Mouse (Mus musculus): ENCODE data around the gene Atad1. TPM values are rescaled to one million over a fixed set of nuclear protein-coding genes. Genes with fewer than 3 reads are reported as not detected.
"Not testable (repeated sequence)": the region's sequence is repeated elsewhere in the genome, so short reads cannot be mapped to it uniquely, and the experiment has no call there.

The Atad1 gene
- total RNA-seq (2014; rRNA removed) (89.3 and 147 TPM in 2 replicates), polyA plus RNA-seq (2015; fragmentation: Nextera tagmentation; extraction: Ambion mirVana) (107 and 108 TPM in 2 replicates)

DNA sequence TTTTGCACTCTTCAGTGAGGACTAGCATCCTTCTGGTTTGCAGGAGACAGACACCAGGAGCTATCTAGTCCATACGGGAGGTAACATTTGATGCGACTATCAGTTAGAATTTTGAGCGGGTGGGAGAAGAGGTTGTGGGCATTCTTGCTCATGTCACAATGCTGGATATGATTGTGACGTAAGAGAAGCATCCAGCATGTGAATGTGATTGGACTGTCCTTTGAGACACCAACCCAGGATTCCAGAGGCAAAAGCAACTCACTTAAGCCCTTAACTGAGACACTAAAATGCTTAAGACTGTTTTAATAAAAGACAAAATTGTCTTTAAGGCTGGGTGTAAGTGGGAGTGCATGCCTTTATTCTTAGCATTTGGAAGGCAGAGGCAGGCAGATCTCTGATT, at the start of gene Atad1:
TSS of gene Atad1 (minus strand) at position 101 of the 400 bp plus-strand sequence.
- ATAC-seq (ENCODE audit: low FRiP score) (no peak), DNase-seq (ENCODE audit: low spot score) (no peak)
- H3K9ac ChIP-seq (replicated peaks; ENCODE audit: low read length, poor library complexity, severe bottlenecking), result no peak within 1 kb of the TSS
- H3K4me2 ChIP-seq (ENCODE audit: low read depth, low read length, poor library complexity, severe bottlenecking), result no peak within 1 kb of the TSS
- 93% methylated on average over 4 of the region's 4 CpGs for whole genome bisulfite sequencing
- TF ChIP-seq CTCF (IDR thresholded peaks at IDR 0.05), result no peak
- H3K9me3 ChIP-seq (ENCODE audit: low read length), result no peaks in the 10 kb centered on the region
- H3K4me1 ChIP-seq (ENCODE audit: insufficient read depth, low read length), result no peaks in the 10 kb centered on the region
- H3K36me3 ChIP-seq (ENCODE audit: insufficient read depth, low read length), result no peaks in the 10 kb centered on the region
- H3K4me3 ChIP-seq (ENCODE audit: low read depth, low read length), result no peak within 1 kb of the TSS
- no peaks in the 10 kb centered on the region for H3K27me3 ChIP-seq (ENCODE audit: insufficient read depth, low read length)
- no peak within 1 kb of the TSS for H3K27ac ChIP-seq (ENCODE audit: low read depth, low read length)

DNA sequence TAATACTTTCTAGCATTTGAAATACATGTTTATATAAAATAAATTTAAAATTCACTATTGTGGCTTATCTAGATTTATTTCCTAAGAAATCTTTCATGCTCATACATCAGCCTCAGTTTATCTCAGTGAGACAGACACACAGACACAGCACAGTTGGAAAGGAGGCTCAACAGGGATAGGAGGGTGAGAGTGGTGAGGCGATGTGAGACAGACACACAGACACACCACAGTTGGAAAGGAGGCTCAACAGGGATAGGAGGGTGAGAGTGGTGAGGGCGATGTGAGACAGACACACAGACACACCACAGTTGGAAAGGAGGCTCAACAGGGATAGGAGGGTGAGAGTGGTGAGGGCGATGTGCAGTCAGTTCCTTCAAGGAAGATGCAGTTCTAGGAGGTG, 48.4 kb upstream of the Atad1 start:
- 92% methylated on average over 3 of the region's 3 CpGs for WGBS
- not testable (repeated sequence) for H3K27ac ChIP-seq (ENCODE audit: low read depth, low read length); H3K4me3 ChIP-seq (ENCODE audit: low read depth, low read length); H3K9me3 ChIP-seq (ENCODE audit: low read length); H3K9ac ChIP-seq (replicated peaks; ENCODE audit: low read length, poor library complexity, severe bottlenecking); H3K4me1 ChIP-seq (ENCODE audit: insufficient read depth, low read length); DNase-seq (ENCODE audit: low spot score); H3K4me2 ChIP-seq (ENCODE audit: low read depth, low read length, poor library complexity, severe bottlenecking); H3K36me3 ChIP-seq (ENCODE audit: insufficient read depth, low read length); ATAC-seq (ENCODE audit: low FRiP score); H3K27me3 ChIP-seq (ENCODE audit: insufficient read depth, low read length)

DNA sequence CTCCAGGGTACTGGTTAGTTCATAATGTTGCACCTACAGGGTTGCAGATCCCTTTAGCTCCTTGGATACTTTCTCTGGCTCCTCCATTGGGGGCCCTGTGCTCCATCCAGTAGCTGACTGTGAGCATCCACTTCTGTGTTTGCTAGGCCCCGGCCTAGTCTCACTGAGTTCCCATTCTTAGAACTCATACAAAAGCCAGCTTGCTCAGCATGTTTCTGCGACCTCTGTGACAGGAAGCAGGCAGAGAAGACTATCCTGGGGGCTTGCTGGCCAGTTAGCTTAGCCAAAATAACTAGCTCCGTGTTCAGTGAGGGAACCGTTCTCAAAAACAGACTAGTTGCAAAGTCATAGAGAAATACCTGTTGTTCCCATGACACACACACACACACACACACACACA, 47.8 kb upstream of the Atad1 start:
- H3K27me3 ChIP-seq (ENCODE audit: insufficient read depth, low read length); H3K4me3 ChIP-seq (ENCODE audit: low read depth, low read length); H3K4me2 ChIP-seq (ENCODE audit: low read depth, low read length, poor library complexity, severe bottlenecking); DNase-seq (ENCODE audit: low spot score); H3K9ac ChIP-seq (replicated peaks; ENCODE audit: low read length, poor library complexity, severe bottlenecking); H3K27ac ChIP-seq (ENCODE audit: low read depth, low read length); H3K9me3 ChIP-seq (ENCODE audit: low read length); H3K36me3 ChIP-seq (ENCODE audit: insufficient read depth, low read length); ATAC-seq (ENCODE audit: low FRiP score); H3K4me1 ChIP-seq (ENCODE audit: insufficient read depth, low read length): not testable (repeated sequence)
- 33% methylated on average over 4 of the region's 4 CpGs for WGBS

DNA sequence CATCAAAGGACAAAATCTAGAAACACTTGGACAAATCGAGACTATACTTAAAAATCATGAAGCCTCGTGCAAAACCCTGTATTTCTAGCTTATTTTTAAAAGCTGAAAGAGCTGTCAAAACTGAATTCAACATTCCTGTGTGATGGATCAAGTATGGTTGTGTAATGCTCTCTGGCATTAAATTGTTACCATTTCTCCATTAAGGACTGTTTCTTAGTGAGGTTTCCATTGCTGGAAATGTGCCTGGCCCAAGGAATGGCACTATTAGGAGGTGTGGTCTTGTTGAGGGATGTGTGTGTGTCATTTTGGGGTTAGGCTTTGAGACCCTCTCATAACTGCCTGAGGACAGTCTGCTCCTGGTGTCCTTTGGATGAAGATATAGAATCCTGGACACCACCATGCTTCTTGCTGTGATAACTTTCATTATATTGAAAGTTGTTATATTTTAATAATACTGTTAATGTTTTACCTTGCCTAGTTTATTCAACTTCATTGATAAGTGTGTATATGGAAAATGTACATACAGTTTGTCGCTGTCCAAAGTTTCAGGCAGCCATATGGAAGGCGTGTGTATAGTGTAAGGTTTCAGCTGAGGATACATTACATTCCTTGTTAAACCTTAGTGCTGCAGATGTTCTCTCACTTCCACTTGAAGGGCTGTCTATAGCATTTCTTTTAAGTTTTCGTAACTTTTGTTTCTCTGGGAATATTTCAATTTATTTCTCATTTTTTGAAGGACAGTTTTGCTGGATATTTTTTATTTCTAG, 41.9 kb upstream of the Atad1 start:
- no peak overlapping the region for H3K9ac ChIP-seq (replicated peaks; ENCODE audit: low read length, poor library complexity, severe bottlenecking)
- H3K9me3 ChIP-seq (ENCODE audit: low read length), result no peaks in the 10 kb centered on the region
- ATAC-seq (ENCODE audit: low FRiP score), result no peak
- no peak overlapping the region for H3K4me3 ChIP-seq (ENCODE audit: low read depth, low read length)
- TF ChIP-seq CTCF (IDR thresholded peaks at IDR 0.05), result no peak
- H3K27me3 ChIP-seq (ENCODE audit: insufficient read depth, low read length), result no peaks in the 10 kb centered on the region
- no peak overlapping the region for H3K4me2 ChIP-seq (ENCODE audit: low read depth, low read length, poor library complexity, severe bottlenecking)
- no peak overlapping the region for H3K27ac ChIP-seq (ENCODE audit: low read depth, low read length)
- no peaks in the 10 kb centered on the region for H3K4me1 ChIP-seq (ENCODE audit: insufficient read depth, low read length)
- 89% methylated on average over 5 of the region's 5 CpGs for WGBS
- H3K36me3 ChIP-seq (ENCODE audit: insufficient read depth, low read length), result no peaks in the 10 kb centered on the region
- no peak for DNase-seq (ENCODE audit: low spot score)

DNA sequence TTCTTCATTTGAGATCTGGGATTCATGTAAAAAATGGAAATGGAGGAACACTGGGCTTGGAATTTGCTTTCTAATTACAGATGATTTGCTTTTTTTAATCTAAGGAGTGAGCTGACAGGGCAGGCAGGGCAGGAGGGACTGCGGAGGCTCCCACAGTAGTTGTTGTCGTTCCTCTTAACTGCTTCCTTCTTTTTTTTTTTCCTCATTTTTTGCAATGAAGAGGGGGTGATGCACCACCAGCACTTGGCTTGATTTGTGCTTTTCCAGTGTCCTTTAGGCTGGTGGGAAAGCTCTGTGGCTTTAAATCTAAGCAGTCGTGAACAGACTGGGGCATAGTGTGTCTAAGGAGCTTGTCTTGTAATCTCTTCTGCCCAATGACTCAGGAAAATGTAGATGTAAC, 39.5 kb upstream of the Atad1 start:
- H3K4me3 ChIP-seq (ENCODE audit: low read depth, low read length), result no peak overlapping the region
- ATAC-seq (ENCODE audit: low FRiP score) (no peak), DNase-seq (ENCODE audit: low spot score) (no peak)
- H3K4me2 ChIP-seq (ENCODE audit: low read depth, low read length, poor library complexity, severe bottlenecking), result no peak overlapping the region
- H3K4me1 ChIP-seq (ENCODE audit: insufficient read depth, low read length), result no peaks in the 10 kb centered on the region
- H3K27me3 ChIP-seq (ENCODE audit: insufficient read depth, low read length), result no peaks in the 10 kb centered on the region
- no peak for TF ChIP-seq CTCF (IDR thresholded peaks at IDR 0.05)
- 59% methylated on average over 3 of the region's 3 CpGs for WGBS
- H3K36me3 ChIP-seq (ENCODE audit: insufficient read depth, low read length), result no peaks in the 10 kb centered on the region
- no peak overlapping the region for H3K9ac ChIP-seq (replicated peaks; ENCODE audit: low read length, poor library complexity, severe bottlenecking)
- no peak overlapping the region for H3K27ac ChIP-seq (ENCODE audit: low read depth, low read length)
- H3K9me3 ChIP-seq (ENCODE audit: low read length), result no peaks in the 10 kb centered on the region

DNA sequence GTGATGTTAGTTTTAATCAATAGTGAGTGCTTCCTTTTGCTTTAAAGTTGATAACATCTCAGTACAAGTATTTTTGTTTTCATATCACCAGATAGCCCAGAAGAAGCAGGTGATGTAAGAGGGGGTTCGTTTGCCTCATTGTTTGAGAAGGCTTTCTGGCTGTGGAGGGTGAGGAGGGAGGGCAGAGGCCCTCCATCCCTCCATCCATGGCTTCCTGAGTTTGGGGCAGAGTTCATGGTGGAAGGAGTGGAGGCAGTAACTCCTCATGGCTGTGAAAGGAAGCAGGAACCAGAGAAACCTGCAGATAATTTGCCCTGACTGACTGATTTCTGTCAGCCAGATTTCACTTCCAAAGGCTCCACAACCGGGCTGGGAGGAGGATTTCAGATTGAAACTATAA, 38.8 kb upstream of the Atad1 start:
- Histone ChIP-seq H3K27me3 (ENCODE audit: insufficient read depth, low read length) (no peaks in the 10 kb centered on the region), H3K27ac (ENCODE audit: low read depth, low read length) (no peak overlapping the region), H3K36me3 (ENCODE audit: insufficient read depth, low read length) (no peaks in the 10 kb centered on the region), H3K4me3 (ENCODE audit: low read depth, low read length) (no peak overlapping the region), H3K9me3 (ENCODE audit: low read length) (no peaks in the 10 kb centered on the region), H3K4me1 (ENCODE audit: insufficient read depth, low read length) (no peaks in the 10 kb centered on the region), H3K9ac (replicated peaks; ENCODE audit: low read length, poor library complexity, severe bottlenecking) (no peak overlapping the region), H3K4me2 (ENCODE audit: low read depth, low read length, poor library complexity, severe bottlenecking) (no peak overlapping the region)
- DNase-seq (ENCODE audit: low spot score) (no peak), ATAC-seq (ENCODE audit: low FRiP score) (no peak)
- WGBS, result 53% methylated on average over 2 of the region's 2 CpGs
- no peak for TF ChIP-seq CTCF (IDR thresholded peaks at IDR 0.05)

Measured in midbrain, postnatal 0 days (tissue).